22 mouse cellular contexts compared by ENCODE assay signal in genomic region chr5:114119806-114120205, GRCm38 (mm10). TPM values are rescaled to one million over a fixed set of nuclear protein-coding genes. Genes with fewer than 3 reads are reported as not detected.
DNase-seq lines count a peak whose midpoint lies in the region; ATAC-seq and TF ChIP-seq lines count a peak whose summit lies in the region.
"Had no signal": no experiment of that assay in that cellular context is flagged by ENCODE, and none has a peak within 500 bp of the region (broad histone marks: within the 10 kb centered on the region; RNA-seq: fewer than 3 reads in every experiment).

No protein-coding gene starts in this region.

- H3K9ac ChIP-seq in limb, embryonic 12.5 days (replicated peaks): no peak overlapping the region
- H3K9ac ChIP-seq: embryonic facial prominence, embryonic 12.5 days; forebrain, embryonic 13.5 days; forebrain, embryonic 15.5 days had no signal

- no peak overlapping the region for H3K4me2 ChIP-seq in limb, embryonic 12.5 days
- H3K4me2 ChIP-seq: embryonic facial prominence, embryonic 12.5 days; forebrain, embryonic 13.5 days; forebrain, embryonic 15.5 days had no signal

- H3K4me3 ChIP-seq in limb, embryonic 12.5 days (replicated peaks): no peak overlapping the region
- no peak overlapping the region for H3K4me3 ChIP-seq in limb, embryonic 10.5 days
- H3K4me3 ChIP-seq in E14TG2a.4 (replicated peaks; ENCODE audit: low read length): peak overlapping the region; percentile 41
- H3K4me3 ChIP-seq: embryonic facial prominence, embryonic 10.5 days; embryonic facial prominence, embryonic 12.5 days; forebrain, embryonic 13.5 days; forebrain, embryonic 15.5 days had no signal

- no peaks in the 10 kb centered on the region for H3K27me3 ChIP-seq in limb, embryonic 12.5 days
- no peaks in the 10 kb centered on the region for H3K27me3 ChIP-seq in limb, embryonic 10.5 days (ENCODE audit: low read depth, poor library complexity, severe bottlenecking)
- no peaks in the 10 kb centered on the region for H3K27me3 ChIP-seq in E14TG2a.4 (ENCODE audit: insufficient read depth, low read length)
- H3K27me3 ChIP-seq: CH12.LX; embryonic facial prominence, embryonic 12.5 days; forebrain, embryonic 13.5 days; forebrain, embryonic 15.5 days had no signal

- peak overlapping the region; percentile 23; the same call in 1 of the 2 replicates for H3K27ac ChIP-seq in limb, embryonic 12.5 days
- no peak overlapping the region for H3K27ac ChIP-seq in limb, embryonic 10.5 days
- H3K27ac ChIP-seq: embryonic facial prominence, embryonic 10.5 days; embryonic facial prominence, embryonic 12.5 days; forebrain, embryonic 13.5 days; forebrain, embryonic 15.5 days had no signal

- peak; percentile 74 for ATAC-seq in frontal cortex, adult (ENCODE audit: low TSS enrichment)
- no peak for ATAC-seq in limb, embryonic 12.5 days (ENCODE audit: insufficient number of reproducible peaks, insufficient read depth, low FRiP score, low TSS enrichment, low read depth)
- ATAC-seq: CD4-positive, CD25-positive, alpha-beta regulatory T cell, adult 4 months; forebrain, embryonic 13.5 days; forebrain, embryonic 15.5 days had no signal

- H3K9me3 ChIP-seq in limb, embryonic 12.5 days: no peaks in the 10 kb centered on the region
- H3K9me3 ChIP-seq in limb, embryonic 10.5 days (replicated peaks): no peaks in the 10 kb centered on the region
- no peaks in the 10 kb centered on the region for H3K9me3 ChIP-seq in E14TG2a.4 (ENCODE audit: low read length)
- H3K9me3 ChIP-seq: embryonic facial prominence, embryonic 10.5 days; embryonic facial prominence, embryonic 12.5 days; forebrain, embryonic 13.5 days; forebrain, embryonic 15.5 days had no signal

- no peak for TF ChIP-seq CTCF in E14TG2a.4 (conservative IDR thresholded peaks at IDR 0.05; ENCODE audit: low read length)

- no peak for DNase-seq in frontal cortex, postnatal 14 days (ENCODE audit: low spot score in 2 of 2)
- no peak for DNase-seq in limb, embryonic 10.5 days (ENCODE audit: low spot score)
- peak; percentile 59 for DNase-seq in telencephalon, adult 2 months (ENCODE audit: low read depth, low spot score)
- no peak for DNase-seq in urinary bladder, postnatal 10 days (ENCODE audit: low spot score)
- DNase-seq: adrenal gland, adult 2 months; adrenal gland, postnatal 10 days; adrenal gland, postnatal 25 days; B cell, adult 2 months; cerebellum, adult 11-12 months; cerebellum, adult 2 months; cerebellum, adult 9-10 months; cerebellum, postnatal 10 days; cerebellum, postnatal 25 days had no signal

- peaks cover 96% of the 10 kb centered on the region for H3K36me3 ChIP-seq in limb, embryonic 12.5 days
- H3K36me3 ChIP-seq in limb, embryonic 10.5 days: peaks cover 95% of the 10 kb centered on the region
- peaks cover 91% of the 10 kb centered on the region for H3K36me3 ChIP-seq in E14TG2a.4 (ENCODE audit: insufficient read depth, low read length)

- H3K4me1 ChIP-seq in limb, embryonic 12.5 days (replicated peaks): no peaks in the 10 kb centered on the region
- peaks cover 8% of the 10 kb centered on the region; the same call in 1 of the 2 replicates for H3K4me1 ChIP-seq in limb, embryonic 10.5 days
- peaks cover 78% of the 10 kb centered on the region for H3K4me1 ChIP-seq in E14TG2a.4 (replicated peaks; ENCODE audit: low read depth, low read length)
- H3K4me1 ChIP-seq: embryonic facial prominence, embryonic 12.5 days; forebrain, embryonic 13.5 days; forebrain, embryonic 15.5 days had no signal

- WGBS in limb, embryonic 12.5 days: 79% methylated on average over 4 of the region's 4 CpGs
- 84% methylated on average over 4 of the region's 4 CpGs for WGBS in limb, embryonic 10.5 days

RNA-seq across cellular contexts. Expression of gene Alkbh2, which starts 8.2 kb away (rescaled TPM):
- 13.8 and 16.1 TPM in 2 replicates for polyA plus RNA-seq in limb, embryonic 12.5 days (2016; fragmentation: Nextera tagmentation; extraction: Ambion mirVana)
- polyA plus RNA-seq in limb, embryonic 10.5 days (2016; fragmentation: Nextera tagmentation; extraction: Ambion mirVana): 12.9 and 16.1 TPM in 2 replicates

RNA-seq across cellular contexts. Expression of gene Ung, which starts 10.4 kb away (rescaled TPM):
- 61.7 and 63.0 TPM in 2 replicates for polyA plus RNA-seq in limb, embryonic 12.5 days (2016; fragmentation: Nextera tagmentation; extraction: Ambion mirVana)
- 81.3 and 91.8 TPM in 2 replicates for polyA plus RNA-seq in limb, embryonic 10.5 days (2016; fragmentation: Nextera tagmentation; extraction: Ambion mirVana)

RNA-seq across cellular contexts. Expression of gene Acacb, which starts 26.5 kb away (rescaled TPM):
- 4.7 TPM in 2 replicates for polyA plus RNA-seq in limb, embryonic 12.5 days (2016; fragmentation: Nextera tagmentation; extraction: Ambion mirVana)
- 4.8 and 5.8 TPM in 2 replicates for polyA plus RNA-seq in limb, embryonic 10.5 days (2016; fragmentation: Nextera tagmentation; extraction: Ambion mirVana)

RNA-seq across cellular contexts. Expression of gene Svop, which starts 28.4 kb away (rescaled TPM):
- 0.08 TPM in 1 of 2 replicates, not detected in the other for polyA plus RNA-seq in limb, embryonic 12.5 days (2016; fragmentation: Nextera tagmentation; extraction: Ambion mirVana)
- polyA plus RNA-seq in limb, embryonic 10.5 days (2016; fragmentation: Nextera tagmentation; extraction: Ambion mirVana): 0.08 TPM in 1 of 2 replicates, not detected in the other
- polyA plus RNA-seq: CD4-positive, CD25-positive, alpha-beta regulatory T cell, adult 4 months had no signal

RNA-seq across cellular contexts. Expression of gene Usp30, which starts 54.5 kb away (rescaled TPM):
- 14.0 and 15.5 TPM in 2 replicates for polyA plus RNA-seq in limb, embryonic 12.5 days (2016; fragmentation: Nextera tagmentation; extraction: Ambion mirVana)
- 12.7 and 15.5 TPM in 2 replicates for polyA plus RNA-seq in limb, embryonic 10.5 days (2016; fragmentation: Nextera tagmentation; extraction: Ambion mirVana)
